Comparison of ENCODE assay signal across 14 mouse cellular contexts in genomic region chr1:90272830-90273628, GRCm38 (mm10).
DNase-seq lines count a peak whose midpoint lies in the region; ATAC-seq and TF ChIP-seq lines count a peak whose summit lies in the region.
"Had no signal": no experiment of that assay in that cellular context is flagged by ENCODE, and none has a peak within 500 bp of the region (broad histone marks: within the 10 kb centered on the region; RNA-seq: fewer than 3 reads in every experiment).

No protein-coding gene starts in this region.

- no peak overlapping the region for H3ac ChIP-seq in myocyte (ENCODE audit: control insufficient read depth, insufficient read length)

- peak; percentile 59 for DNase-seq in left cerebral cortex, postnatal 4 days
- no peak for DNase-seq in left cerebral cortex, adult 11 months (ENCODE audit: low spot score)
- peak; percentile 54 for DNase-seq in brain, adult 2 months (ENCODE audit: low read depth, low spot score)
- DNase-seq in gastrocnemius, postnatal 10 days: peak; percentile 42
- DNase-seq in forebrain, postnatal 0 days: no peak
- no peak for DNase-seq in right cerebral cortex, adult 18-20 months
- DNase-seq: adrenal gland, adult 8-10 months; cerebellum, adult 2 months; heart, postnatal 10 days; kidney, postnatal 25 days; right cerebral cortex, postnatal 14 days had no signal

- no peaks in the 10 kb centered on the region for H3K27me3 ChIP-seq in myocyte (ENCODE audit: control insufficient read depth, insufficient read depth, insufficient read length)
- H3K27me3 ChIP-seq in forebrain, postnatal 0 days (ENCODE audit: insufficient read depth, low read length): no peaks in the 10 kb centered on the region

- no peak for TF ChIP-seq CTCF in forebrain, postnatal 0 days (IDR thresholded peaks at IDR 0.05; ENCODE audit: low read depth)

- no peak overlapping the region for H3K27ac ChIP-seq in forebrain, postnatal 0 days (ENCODE audit: low read depth, low read length)
- H3K27ac ChIP-seq: macrophage had no signal

- no peaks in the 10 kb centered on the region for H3K9me3 ChIP-seq in forebrain, postnatal 0 days (ENCODE audit: low read length)

- no peaks in the 10 kb centered on the region for H3K36me3 ChIP-seq in myocyte (ENCODE audit: control insufficient read depth, insufficient read depth)
- no peaks in the 10 kb centered on the region for H3K36me3 ChIP-seq in forebrain, postnatal 0 days (ENCODE audit: insufficient read depth)
- H3K36me3 ChIP-seq: G1E had no signal

- no peak for TF ChIP-seq POLR2A in myocyte (IDR thresholded peaks at IDR 0.05; ENCODE audit: insufficient read length, low read depth)

- H3K4me1 ChIP-seq in forebrain, postnatal 0 days (ENCODE audit: insufficient read depth): no peaks in the 10 kb centered on the region

- ATAC-seq in forebrain, postnatal 0 days: no peak

- H3K9ac ChIP-seq in forebrain, postnatal 0 days: no peak overlapping the region

- 76% methylated on average over 19 of the region's 19 CpGs for WGBS in forebrain, postnatal 0 days

- H3K4me3 ChIP-seq in myocyte: no peak overlapping the region
- H3K4me3 ChIP-seq in forebrain, postnatal 0 days (ENCODE audit: low read depth, low read length): no peak overlapping the region

- peak overlapping the region; percentile 50 for H3K4me2 ChIP-seq in myocyte (ENCODE audit: low read depth)
- no peak overlapping the region for H3K4me2 ChIP-seq in forebrain, postnatal 0 days (ENCODE audit: low read depth)

- no peaks in the 10 kb centered on the region for H3K79me2 ChIP-seq in myocyte (ENCODE audit: control insufficient read depth, insufficient read depth)

- intact Hi-C loops in left cerebral cortex, postnatal 4 days (cut with DNase I): no loop called here

TF ChIP-seq in myocyte, 11 proteins besides CTCF, POLR2A, EP300 and RAD21:
- no peak for TF ChIP-seq TCF3 (IDR thresholded peaks at IDR 0.05; ENCODE audit: insufficient read length, low read depth)
- no peak for TF ChIP-seq E2F4 (IDR thresholded peaks at IDR 0.05; ENCODE audit: insufficient read depth)
- TF ChIP-seq CEBPB (IDR thresholded peaks at IDR 0.05; ENCODE audit: insufficient read depth, poor library complexity, severe bottlenecking): no peak
- TF ChIP-seq SRF (IDR thresholded peaks at IDR 0.05; ENCODE audit: control insufficient read depth, insufficient read length, low read depth): peak; percentile 40
- peak; percentile 13 for TF ChIP-seq TCF12 (IDR thresholded peaks at IDR 0.05; ENCODE audit: insufficient read depth, poor library complexity, severe bottlenecking)
- TF ChIP-seq MYOG (IDR thresholded peaks at IDR 0.05; ENCODE audit: control insufficient read depth in 1 of 3, insufficient read depth in 1 of 3, insufficient read length in 2 of 3, low read depth in 2 of 3): peak in 2 of 3 experiments; percentile 41 to 79
- no peak for TF ChIP-seq REST (IDR thresholded peaks at IDR 0.05; ENCODE audit: insufficient read depth, insufficient read length)
- peak; percentile 69 for TF ChIP-seq USF1 (IDR thresholded peaks at IDR 0.05; ENCODE audit: low read depth)
- TF ChIP-seq POLR2AphosphoS2 (IDR thresholded peaks at IDR 0.05; ENCODE audit: insufficient read length, low read depth): no peak
- TF ChIP-seq MYOD1 (IDR thresholded peaks at IDR 0.05; ENCODE audit: control insufficient read depth in 1 of 3, insufficient read length in 2 of 3, low read depth in 2 of 3): peak in 2 of 3 experiments; percentile 44 to 77

Comparison
In these comparisons a context has a peak if more than half of its experiments do, and no peak if none do; other contexts are left out.
1. DNase-seq: peak in left cerebral cortex, postnatal 4 days (single experiment), brain, adult 2 months (single experiment) and gastrocnemius, postnatal 10 days (single experiment); none in left cerebral cortex, adult 11 months (single experiment), forebrain, postnatal 0 days (single experiment) and right cerebral cortex, adult 18-20 months (single experiment).